Mouse (Mus musculus): ENCODE measurements around the gene Gata3. TPM values are rescaled to one million over a fixed set of nuclear protein-coding genes. Genes with fewer than 3 reads are reported as not detected.

Gata3 gene
- total RNA-seq, 2 experiments from 2014 or later, result 0.78 to 1.1 TPM

DNA sequence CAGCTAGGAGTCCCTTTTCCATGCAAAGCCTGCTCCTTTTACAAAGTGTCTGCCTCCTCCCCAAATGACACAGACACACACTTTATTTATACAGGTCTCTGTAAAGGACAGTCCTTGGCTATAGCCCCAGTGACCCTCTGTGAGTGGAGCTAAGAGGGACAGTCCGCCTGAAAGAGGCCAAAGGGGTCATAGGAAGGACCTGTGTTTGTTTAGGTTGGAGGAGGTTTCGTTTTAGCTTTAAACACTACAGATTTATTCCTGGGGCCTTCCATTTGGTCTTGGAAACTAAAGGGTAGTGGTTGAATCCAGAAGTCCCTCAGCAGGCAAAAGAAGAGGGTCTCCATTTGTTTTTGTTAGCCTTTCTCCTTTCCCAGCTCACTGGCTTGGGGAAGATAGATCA, 16.1 kb downstream of the Gata3 start:
- no peak for DNase-seq (ENCODE audit: low spot score in 2 of 2)

DNA sequence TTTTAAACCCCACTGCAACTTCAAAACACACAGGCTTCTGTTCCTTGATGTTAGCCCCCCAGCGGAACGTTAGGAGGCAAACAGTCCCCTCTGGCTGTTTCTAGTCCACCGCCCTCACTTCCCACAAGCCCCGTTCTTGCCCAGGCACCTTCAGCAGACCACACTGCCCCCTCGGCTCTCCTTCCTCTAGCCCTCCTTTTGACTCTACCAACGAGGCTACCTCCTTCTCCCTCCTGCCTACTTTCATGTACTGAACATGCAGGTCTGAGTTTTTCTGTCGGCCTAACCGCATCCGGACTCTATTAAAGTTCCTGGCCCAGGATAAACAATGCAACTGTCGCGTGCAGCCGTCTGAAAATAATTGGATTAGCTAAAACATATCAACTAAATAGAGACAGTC, 17.2 kb downstream of the Gata3 start:
- DNase-seq (ENCODE audit: low spot score in 2 of 2), result no peak

DNA sequence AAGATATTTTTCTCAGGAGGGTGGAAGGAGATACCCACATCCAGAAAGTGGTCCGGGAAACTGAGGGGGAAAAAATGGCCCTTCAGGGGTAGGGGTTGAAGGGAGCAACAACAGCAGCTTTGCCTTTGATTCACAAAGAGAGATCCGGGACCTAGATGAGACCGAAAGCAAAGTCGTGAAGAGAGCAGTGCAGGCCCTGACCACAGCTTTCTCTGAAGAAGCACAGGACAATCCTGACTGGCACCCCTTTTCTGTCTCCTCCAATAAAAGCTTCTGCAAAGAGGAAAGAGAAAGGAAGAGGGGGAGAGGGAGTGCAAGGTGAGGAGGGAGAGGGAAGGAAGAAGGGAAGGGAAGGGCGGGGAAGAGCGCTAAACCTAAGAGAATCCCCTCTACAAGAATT, 18.0 kb downstream of the Gata3 start:
- no peak for DNase-seq (ENCODE audit: low spot score in 2 of 2)

DNA sequence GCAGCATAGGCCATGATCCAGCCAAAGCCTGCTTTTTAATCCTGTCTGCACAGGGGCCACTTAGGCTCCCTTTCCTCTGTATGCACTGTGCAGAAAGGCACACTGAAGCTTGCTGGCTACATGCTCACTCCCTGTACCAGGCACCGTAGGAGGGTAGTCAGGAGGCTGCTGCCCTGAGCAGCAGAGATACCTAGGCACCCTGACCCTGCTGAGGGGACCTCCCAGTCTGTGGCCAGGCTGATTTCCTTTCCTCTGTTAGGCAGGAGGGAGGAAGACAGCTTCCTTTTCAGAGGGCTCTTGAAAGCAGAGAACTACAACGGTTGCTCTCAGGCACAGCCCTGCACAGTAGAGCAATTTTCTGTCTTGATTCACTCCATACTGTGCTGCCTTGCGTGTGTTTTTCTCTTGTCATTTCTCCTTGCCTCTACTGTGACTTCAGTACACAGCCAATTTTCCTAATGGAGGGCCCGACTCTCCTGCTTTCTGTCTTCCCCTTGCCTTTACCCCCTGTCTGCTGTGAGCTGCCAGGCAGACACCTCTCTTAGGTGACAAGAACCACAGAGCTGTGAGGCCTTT, 18.6 kb downstream of the Gata3 start:
- DNase-seq (ENCODE audit: low spot score in 2 of 2), result no peak

DNA sequence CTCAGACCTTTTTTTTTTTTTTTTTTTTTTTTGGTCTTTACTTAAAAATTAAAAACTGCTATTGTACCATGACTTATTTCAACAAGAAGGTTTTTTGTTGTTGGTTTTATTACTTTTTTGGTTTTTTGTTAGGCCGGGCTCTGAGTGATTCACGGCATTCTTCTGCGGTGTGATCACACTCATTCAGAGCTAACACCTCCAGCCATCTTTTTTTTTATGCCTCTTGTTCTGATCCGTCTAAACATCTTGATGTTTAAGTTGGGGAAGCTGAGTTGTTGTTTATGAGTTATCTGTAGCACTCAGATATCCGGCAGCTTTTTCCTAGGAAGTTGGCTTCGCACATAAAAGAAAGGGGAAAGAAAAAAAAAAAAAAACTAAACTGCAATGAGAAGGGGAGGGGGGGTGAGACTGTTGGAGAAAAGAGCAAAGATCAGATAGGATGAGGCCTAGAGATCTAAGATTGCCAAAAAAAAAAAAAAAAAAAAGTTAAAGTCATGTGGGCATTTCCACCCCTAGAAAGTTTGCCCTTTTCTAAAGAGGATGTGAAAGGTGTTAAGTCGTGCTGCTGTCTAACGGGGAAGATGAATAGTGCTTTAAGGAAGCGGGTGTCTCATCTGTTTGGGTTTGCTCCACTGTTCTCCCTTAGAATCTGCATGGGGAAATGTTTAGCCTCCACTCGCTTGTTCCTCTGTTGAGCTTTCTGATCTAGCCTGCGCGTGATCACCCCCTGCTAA, 22.6 kb downstream of the Gata3 start:
- no peak for DNase-seq (ENCODE audit: low spot score in 2 of 2)

DNA sequence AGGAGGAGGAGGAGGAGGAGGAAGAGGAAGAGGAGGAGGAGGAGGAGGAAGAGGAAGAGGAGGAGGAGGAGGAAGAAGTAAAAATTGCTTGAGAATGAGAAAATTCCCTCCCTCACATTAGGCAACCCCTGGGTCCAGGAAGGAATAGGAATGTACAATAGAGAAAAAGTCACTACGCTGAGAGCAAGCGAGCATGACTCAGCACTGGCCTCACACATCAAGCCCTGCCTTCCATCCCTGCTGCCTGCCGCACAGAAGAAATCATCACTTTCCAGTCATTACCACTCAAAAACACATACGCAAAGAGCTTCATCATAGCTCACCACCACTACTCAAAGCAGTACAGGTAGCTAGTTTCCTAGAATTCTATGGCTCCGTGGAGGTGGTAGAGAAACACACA, 29.1 kb downstream of the Gata3 start:
- DNase-seq (ENCODE audit: low spot score in 2 of 2), result no peak

DNA sequence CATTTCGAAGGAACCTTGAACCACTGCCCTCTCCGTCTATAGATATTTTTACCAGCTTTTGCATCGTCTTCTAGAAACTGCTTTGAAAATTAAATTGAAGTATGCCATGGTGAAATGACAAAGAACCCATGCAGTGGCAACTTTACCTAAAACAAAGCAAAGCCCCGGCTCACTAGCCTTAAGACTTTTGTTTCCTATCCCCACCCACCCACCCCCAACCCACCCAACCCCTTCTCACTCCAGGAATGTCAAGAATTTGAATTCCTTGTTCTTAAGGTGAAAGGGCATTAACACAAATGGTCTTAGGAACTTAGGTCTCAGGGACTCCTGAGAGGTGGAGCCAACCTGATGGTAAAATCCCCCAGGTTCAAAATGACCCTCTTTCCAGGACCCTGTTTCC, 34.0 kb downstream of the Gata3 start:
- no peak for DNase-seq (ENCODE audit: low spot score in 2 of 2)

DNA sequence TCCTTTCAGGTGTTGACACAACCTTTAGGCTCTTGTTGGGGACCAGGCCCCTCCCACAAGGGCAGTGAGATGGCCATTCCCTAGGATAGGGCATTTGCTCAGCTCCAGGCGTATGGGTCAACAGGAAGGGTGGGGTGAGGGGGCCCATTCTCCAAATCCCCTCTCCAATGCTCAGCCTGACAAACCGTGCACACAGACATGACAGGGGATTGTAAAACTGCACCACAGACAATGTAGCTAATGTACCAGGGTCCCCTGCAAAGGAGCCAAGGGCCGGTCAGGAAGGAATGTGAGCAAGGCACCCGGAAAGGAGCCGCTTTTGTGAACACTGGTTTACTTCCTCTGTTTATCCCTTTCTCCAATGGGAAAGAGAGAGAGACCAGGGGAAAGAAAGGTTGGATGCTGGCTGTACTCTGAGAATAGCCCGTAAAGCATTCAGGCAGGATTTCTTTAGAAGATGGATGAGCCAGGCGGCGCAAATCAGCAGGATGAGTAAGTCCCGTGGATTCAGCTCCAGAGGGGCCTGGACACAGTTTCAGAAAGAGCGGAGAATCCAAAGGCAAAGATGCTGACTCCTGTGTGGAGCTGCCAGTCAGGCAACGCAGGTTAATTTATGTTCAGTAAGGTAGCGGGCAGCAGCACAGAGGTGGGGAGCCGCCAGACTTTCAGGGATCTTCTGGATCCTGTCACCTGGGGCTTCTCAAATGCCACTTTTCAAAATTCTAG, 36.8 kb downstream of the Gata3 start:
- DNase-seq (ENCODE audit: low spot score in 2 of 2), result no peak

DNA sequence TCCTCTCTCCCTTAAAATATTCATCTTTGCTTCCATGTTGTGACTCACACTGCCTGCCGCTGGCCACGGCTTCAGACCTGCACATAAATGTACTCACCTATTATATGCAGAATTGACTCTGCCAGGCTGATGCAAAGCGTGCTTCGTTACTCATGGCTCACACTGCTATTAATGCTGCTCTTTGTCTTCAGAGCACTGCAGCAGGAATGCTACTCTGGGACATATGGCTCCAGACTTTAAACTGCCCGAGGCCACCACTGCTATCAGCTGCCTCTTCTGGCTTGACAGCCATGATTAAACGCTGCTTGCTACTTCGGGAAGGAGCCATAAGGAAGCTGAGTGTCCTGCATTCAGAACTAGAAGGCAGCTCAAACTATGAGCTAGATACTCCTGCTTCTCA, 54.6 kb downstream of the Gata3 start:
- no peak for DNase-seq (ENCODE audit: low spot score in 2 of 2)

DNA sequence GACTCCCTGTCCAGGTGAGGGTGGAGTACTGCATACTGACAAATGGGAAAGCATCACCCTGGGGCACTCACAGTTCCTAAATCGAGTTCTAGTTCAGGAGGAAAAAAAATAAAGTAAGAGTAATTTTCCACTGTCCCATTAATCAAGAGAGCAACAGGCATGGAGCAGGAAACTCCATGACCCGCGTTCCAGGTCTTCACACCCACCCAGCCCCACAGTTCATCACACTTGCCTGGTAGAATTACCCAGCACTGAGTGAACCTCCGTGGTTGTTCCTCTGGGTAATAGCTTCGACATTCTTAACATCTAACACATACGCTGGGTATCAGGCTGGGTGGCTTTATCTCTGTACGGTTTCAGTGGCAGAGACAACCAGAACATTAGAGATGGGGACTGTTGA, 56.1 kb downstream of the Gata3 start:
- DNase-seq (ENCODE audit: low spot score in 2 of 2), result no peak

DNA sequence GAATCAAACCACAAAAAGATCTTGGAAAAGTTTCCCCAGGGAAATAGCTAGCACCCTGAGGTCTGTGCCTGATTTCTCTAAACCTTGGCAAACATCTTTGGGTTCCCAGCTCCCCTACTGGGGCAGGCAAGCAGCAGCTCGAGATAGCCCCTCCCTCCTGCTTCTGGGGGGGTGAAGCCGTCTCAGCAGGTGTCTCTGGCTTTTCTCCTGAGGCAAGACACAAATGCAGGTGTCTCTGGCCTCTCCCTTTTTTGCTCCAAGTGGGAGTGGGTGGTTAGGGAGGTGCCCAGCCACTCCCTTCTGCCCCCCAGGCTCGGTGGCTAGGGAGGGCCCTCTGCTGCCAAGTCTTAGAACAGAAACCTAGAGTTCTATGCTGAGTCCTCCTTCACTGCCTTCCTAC, 62.2 kb downstream of the Gata3 start:
- no peak for DNase-seq (ENCODE audit: low spot score in 2 of 2)

DNA sequence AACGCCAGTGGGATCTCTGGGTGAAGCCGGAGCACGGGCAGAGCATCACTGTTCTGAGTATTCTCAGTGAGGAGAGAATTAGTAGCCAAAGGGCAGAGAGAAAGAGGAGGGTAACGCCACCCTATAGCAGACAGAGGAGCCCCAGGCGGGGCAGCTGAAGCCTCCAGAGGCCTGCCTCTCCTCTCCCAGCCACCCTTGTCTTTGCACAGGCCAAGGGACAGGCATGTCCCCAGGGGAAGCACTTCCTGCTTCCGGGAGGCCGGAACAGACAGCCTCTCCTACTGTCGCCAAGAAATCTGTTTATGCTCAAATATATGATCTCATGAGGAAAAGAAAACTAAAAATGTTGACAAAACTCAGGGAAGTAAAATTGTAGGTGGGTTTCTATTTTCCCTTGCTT, 69.2 kb downstream of the Gata3 start:
- DNase-seq (ENCODE audit: low spot score in 2 of 2), result no peak

DNA sequence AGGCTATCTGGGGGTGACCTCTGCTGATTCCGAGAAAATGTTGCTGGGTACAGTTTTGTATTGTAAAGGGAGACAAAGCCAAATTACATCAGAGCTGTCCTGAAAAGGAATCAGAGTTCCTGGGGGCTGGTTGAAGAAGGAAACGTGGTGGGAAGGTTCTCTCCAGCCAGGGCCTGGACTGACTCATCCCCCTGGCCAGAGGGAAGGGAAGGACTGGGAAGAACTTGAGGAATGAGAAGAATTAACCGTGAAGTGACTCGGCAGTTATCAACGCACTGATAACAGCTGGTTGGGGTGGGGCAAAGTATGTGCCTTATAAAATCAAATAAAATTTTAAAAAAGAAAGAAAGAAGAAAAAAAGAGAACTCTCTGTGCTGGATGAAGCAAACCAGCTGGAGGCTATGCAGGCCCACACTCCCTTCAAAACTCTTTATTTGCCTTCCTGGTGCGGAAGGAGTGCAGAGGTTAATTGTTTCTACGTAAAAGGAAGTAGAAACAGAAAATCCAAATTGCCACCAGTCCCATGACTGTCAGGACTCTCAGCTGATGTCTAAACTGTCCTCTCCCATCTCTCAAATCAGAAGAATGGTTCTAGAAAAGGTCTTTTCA, 71.6 kb downstream of the Gata3 start:
- DNase-seq (ENCODE audit: low spot score in 2 of 2), result no peak

Other genes with a start within 250 kb of the Gata3 start
- gene 4930412O13Rik, start 8.8 kb downstream of the Gata3 start, total RNA-seq (2021), result not detected
- not detected for gene 9230102O04Rik, start 494 bp downstream of the Gata3 start, total RNA-seq (2021)
- 10 to 100 TPM; 10.5 to 11.4 TPM for gene Taf3, start 158.6 kb upstream of the Gata3 start, total RNA-seq (2021)
- gene Atp5c1, start 190.5 kb upstream of the Gata3 start, total RNA-seq (2021), result 100 to 1,000 TPM; 281 to 321 TPM
- 10 to 100 TPM; 13.3 to 15.3 TPM for gene Kin, start 190.6 kb upstream of the Gata3 start, total RNA-seq (2021)
- gene Itih2, start 241.4 kb upstream of the Gata3 start, total RNA-seq (2021), result 1 to 10 TPM; 2.1 to 2.7 TPM